Mouse (Mus musculus) CH12.LX (cell line): ENCODE data around the gene Smim26. TPM values are rescaled to one million over a fixed set of nuclear protein-coding genes. Genes with fewer than 3 reads are reported as not detected.

Experiments
- DNase-seq: peaks from one replicate; pipeline ENCODE4 v3.0.0-alpha.2; 2013; ENCODE audit errors: extremely low read depth
- H3K27ac ChIP-seq: 2 replicates; pipeline ENCODE4 v1.5.1; 2012; ENCODE audit warnings: low read depth, mild to moderate bottlenecking, control low read depth, moderate library complexity; ENCODE audit not compliant: insufficient read depth
- H3K27me3 ChIP-seq: replicated peaks from 2 replicates; pipeline ENCODE3; 2012; ENCODE audit warnings: inconsistent platforms
- H3K36me3 ChIP-seq, 2 experiments: replicated peaks in 1 of 2; 2 replicates each; pipeline versions ENCODE3 to v1.6.1; 2012; ENCODE audit warnings: inconsistent platforms in 1 of 2, low read length in 1 of 2, mild to moderate bottlenecking in 1 of 2, mixed read lengths in 1 of 2, moderate library complexity in 1 of 2; ENCODE audit not compliant: control insufficient read depth in 1 of 2, insufficient read depth in 1 of 2
- H3K4me1 ChIP-seq, 2 experiments: 2 replicates each; pipeline ENCODE4 v1.6.1; 2012; ENCODE audit warnings: inconsistent platforms in 1 of 2, moderate library complexity in 1 of 2; ENCODE audit not compliant: insufficient read depth in 2 of 2, control insufficient read depth in 1 of 2
- H3K4me2 ChIP-seq: 2 replicates; pipeline ENCODE4 v1.6.1; 2012; ENCODE audit warnings: low read depth, mild to moderate bottlenecking, control low read depth; ENCODE audit not compliant: poor library complexity, insufficient read depth, severe bottlenecking
- H3K4me3 ChIP-seq, 3 experiments: fragments of 150-350 bp in 1 of 3; sonication (generic) in 1 of 3; replicated peaks in 1 of 3; 2 replicates each; pipeline versions ENCODE3 to v1.5.1; 2011 to 2012; ENCODE audit warnings: low read depth in 2 of 3, low read length in 2 of 3, mild to moderate bottlenecking in 2 of 3, moderate library complexity in 2 of 3, control low read depth in 1 of 3, improper control_type of control experiment in 1 of 3, inconsistent platforms in 1 of 3, mixed read lengths in 1 of 3; ENCODE audit not compliant: poor library complexity in 1 of 3
- H3K79me2 ChIP-seq: replicated peaks from 2 replicates; pipeline ENCODE4 v1.6.1; 2012; ENCODE audit warnings: mild to moderate bottlenecking, moderate library complexity; ENCODE audit not compliant: control insufficient read depth, poor library complexity, insufficient read depth, severe bottlenecking; ENCODE audit errors: extremely low read depth
- H3K9ac ChIP-seq: 2 replicates; pipeline ENCODE4 v1.6.1; 2012; ENCODE audit warnings: low read depth, mild to moderate bottlenecking, control low read depth, moderate library complexity; ENCODE audit not compliant: insufficient read depth
- H3K9me3 ChIP-seq: replicated peaks from 2 replicates; pipeline ENCODE3; 2012; ENCODE audit warnings: low read length, inconsistent platforms, mixed read lengths
- BHLHE40 ChIP-seq: IDR thresholded peaks from 2 replicates; pipeline ENCODE4 v1.6.1; 2011; ENCODE audit warnings: mild to moderate bottlenecking, low read depth, low read length, improper control_type of control experiment
- CHD1 ChIP-seq: IDR thresholded peaks from 2 replicates; pipeline ENCODE4 v1.6.1; 2012; ENCODE audit warnings: low read depth, low read length, improper control_type of control experiment, inconsistent platforms
- CHD2 ChIP-seq: IDR thresholded peaks from 2 replicates; pipeline ENCODE4 v1.6.1; 2011; ENCODE audit warnings: low read length, improper control_type of control experiment
- CTCF ChIP-seq, 2 experiments: IDR thresholded peaks in 1 of 2; conservative IDR thresholded peaks in 1 of 2; 2 replicates each; pipeline ENCODE4 v1.5.1; 2011 to 2012; ENCODE audit warnings: low read depth in 2 of 2, low read length in 2 of 2, improper control_type of control experiment in 1 of 2, inconsistent platforms in 1 of 2, mild to moderate bottlenecking in 1 of 2, moderate library complexity in 1 of 2
- E2F4 ChIP-seq: IDR thresholded peaks from 2 replicates; pipeline ENCODE4 v1.6.1; 2011; ENCODE audit warnings: low read depth, low read length, improper control_type of control experiment; ENCODE audit not compliant: insufficient replicate concordance
- ELF1 ChIP-seq: IDR thresholded peaks from 2 replicates; pipeline ENCODE4 v1.6.1; 2014; ENCODE audit warnings: low read depth, mild to moderate bottlenecking, inconsistent platforms, low read length, improper control_type of control experiment
- EP300 ChIP-seq: IDR thresholded peaks from 2 replicates; pipeline ENCODE4 v1.6.1; 2011; ENCODE audit warnings: low read length, improper control_type of control experiment
- ETS1 ChIP-seq: conservative IDR thresholded peaks from 2 replicates; pipeline ENCODE4 v1.6.1; 2012; ENCODE audit warnings: low read depth, mild to moderate bottlenecking, inconsistent platforms, low read length, improper control_type of control experiment, moderate library complexity
- GABPA ChIP-seq: IDR thresholded peaks from 2 replicates; pipeline ENCODE4 v1.6.1; 2012; ENCODE audit warnings: low read depth, low read length, improper control_type of control experiment, inconsistent platforms; ENCODE audit not compliant: insufficient replicate concordance
- HCFC1 ChIP-seq: IDR thresholded peaks from 2 replicates; pipeline ENCODE4 v1.6.1; 2012; ENCODE audit warnings: low read depth, mild to moderate bottlenecking, inconsistent platforms, low read length, improper control_type of control experiment
- IRF4 ChIP-seq: IDR thresholded peaks from 2 replicates; pipeline ENCODE4 v1.6.1; 2014; ENCODE audit warnings: low read depth, mild to moderate bottlenecking, inconsistent platforms, low read length, improper control_type of control experiment
- JUND ChIP-seq: conservative IDR thresholded peaks from 2 replicates; pipeline ENCODE4 v1.6.1; 2011; ENCODE audit warnings: low read depth, low read length, improper control_type of control experiment
- MAFK ChIP-seq: IDR thresholded peaks from 2 replicates; pipeline ENCODE4 v1.6.1; 2011; ENCODE audit warnings: low read length, improper control_type of control experiment; ENCODE audit not compliant: insufficient replicate concordance
- MAX ChIP-seq: IDR thresholded peaks from 2 replicates; pipeline ENCODE4 v1.6.1; 2011; ENCODE audit warnings: low read length, improper control_type of control experiment
- MAZ ChIP-seq: IDR thresholded peaks from 2 replicates; pipeline ENCODE4 v1.6.1; 2012; ENCODE audit warnings: low read depth, mild to moderate bottlenecking, inconsistent platforms, low read length, improper control_type of control experiment, moderate library complexity
- MEF2A ChIP-seq: IDR thresholded peaks from 2 replicates; pipeline ENCODE4 v1.6.1; 2014; ENCODE audit warnings: low read depth, mild to moderate bottlenecking, inconsistent platforms, low read length, improper control_type of control experiment, borderline replicate concordance
- MXI1 ChIP-seq: IDR thresholded peaks from 2 replicates; pipeline ENCODE4 v1.6.1; 2011; ENCODE audit warnings: mild to moderate bottlenecking, low read depth, low read length, improper control_type of control experiment
- MYC ChIP-seq: IDR thresholded peaks from 2 replicates; pipeline ENCODE4 v1.6.1; 2011; ENCODE audit warnings: low read depth, mild to moderate bottlenecking, improper control_type of control experiment, low read length
- NELFE ChIP-seq: IDR thresholded peaks from 2 replicates; pipeline ENCODE4 v1.6.1; 2011; ENCODE audit warnings: low read depth, low read length, improper control_type of control experiment
- NRF1 ChIP-seq: IDR thresholded peaks from 2 replicates; pipeline ENCODE4 v1.6.1; 2014; ENCODE audit warnings: low read depth, mild to moderate bottlenecking, inconsistent platforms, low read length, improper control_type of control experiment, moderate library complexity
- PAX5 ChIP-seq: IDR thresholded peaks from 2 replicates; pipeline ENCODE4 v1.6.1; 2012; ENCODE audit warnings: low read length, inconsistent platforms, mixed read lengths
- POLR2A ChIP-seq: IDR thresholded peaks from 2 replicates; pipeline ENCODE4 v1.6.1; 2011; ENCODE audit warnings: low read depth, mild to moderate bottlenecking, improper control_type of control experiment, low read length
- RAD21 ChIP-seq: IDR thresholded peaks from 2 replicates; pipeline ENCODE4 v1.6.1; 2011; ENCODE audit warnings: low read depth, mild to moderate bottlenecking, low read length, improper control_type of control experiment, moderate library complexity
- RCOR1 ChIP-seq: conservative IDR thresholded peaks from 2 replicates; pipeline ENCODE4 v1.6.1; 2012; ENCODE audit warnings: low read depth, mild to moderate bottlenecking, inconsistent platforms, low read length, improper control_type of control experiment
- SIN3A ChIP-seq: IDR thresholded peaks from 2 replicates; pipeline ENCODE4 v1.6.1; 2012; ENCODE audit warnings: low read length, improper control_type of control experiment, inconsistent platforms
- SMC3 ChIP-seq: IDR thresholded peaks from 2 replicates; pipeline ENCODE4 v1.6.1; 2011; ENCODE audit warnings: low read depth, low read length, improper control_type of control experiment
- TBP ChIP-seq: conservative IDR thresholded peaks from 2 replicates; pipeline ENCODE4 v1.6.1; 2011; ENCODE audit warnings: low read depth, low read length, improper control_type of control experiment
- TCF12 ChIP-seq: IDR thresholded peaks from 2 replicates; pipeline ENCODE4 v1.6.1; 2014; ENCODE audit warnings: low read depth, mild to moderate bottlenecking, inconsistent platforms, low read length, improper control_type of control experiment
- UBTF ChIP-seq: IDR thresholded peaks from 2 replicates; pipeline ENCODE4 v1.6.1; 2012; ENCODE audit warnings: low read depth, mild to moderate bottlenecking, inconsistent platforms, low read length, improper control_type of control experiment, moderate library complexity
- USF1 ChIP-seq: IDR thresholded peaks from 2 replicates; pipeline ENCODE4 v1.6.1; 2014; ENCODE audit warnings: low read depth, mild to moderate bottlenecking, inconsistent platforms, low read length, improper control_type of control experiment
- USF2 ChIP-seq: conservative IDR thresholded peaks from 2 replicates; pipeline ENCODE4 v1.6.1; 2011; ENCODE audit warnings: low read depth, low read length, improper control_type of control experiment
- ZC3H11A ChIP-seq: IDR thresholded peaks from 2 replicates; pipeline ENCODE4 v1.6.1; 2012; ENCODE audit warnings: low read depth, mild to moderate bottlenecking, inconsistent platforms, low read length, improper control_type of control experiment
- ZKSCAN1 ChIP-seq: IDR thresholded peaks from 2 replicates; pipeline ENCODE4 v1.6.1; 2012; ENCODE audit warnings: low read depth, inconsistent platforms, low read length, improper control_type of control experiment, borderline replicate concordance
- ZNF384 ChIP-seq: IDR thresholded peaks from 2 replicates; pipeline ENCODE4 v1.6.1; 2012; ENCODE audit warnings: low read depth, low read length, improper control_type of control experiment, inconsistent platforms
- dilution Hi-C: fragments of 300-500 bp; cut with MboI; formaldehyde crosslinking; loops from 2 replicates; pipeline ENCODE4 v1.14.3; 2020; ENCODE audit warnings: low sequenced_read_pairs; ENCODE audit not compliant: extremely low pct_unique_long_range_greater_than_20kb, extremely low pct_ligation_motif_present
- in situ Hi-C: fragments of 300-500 bp; cut with MboI; formaldehyde crosslinking; loops from 3 replicates; pipeline ENCODE4 v1.14.3; 2019; ENCODE audit warnings: low sequenced_read_pairs, low pct_ligation_motif_present, low pct_unique_long_range_greater_than_20kb, mixed read lengths
- polyA plus RNA-seq: library from polyadenylated mRNA; unstranded; fragments of >175 nt; gene quantifications from 2 replicates; pipeline ENCODE4 v1.2.1, GENCODE M21; 2012; ENCODE audit warnings: low read depth; ENCODE audit not compliant: insufficient read length
- total RNA-seq, 2 experiments: library from RNA; depleted of rRNA; stranded (reverse); fragments of 300-350 nt in 1 of 2; fragments of >200 nt in 1 of 2; gene quantifications; 2 replicates each; pipeline ENCODE4 v1.2.3; 2012 to 2014

Gene Smim26
- total and polyA plus RNA-seq, 3 experiments: 34.7 to 59.7 (median 35.0) TPM

DNA sequence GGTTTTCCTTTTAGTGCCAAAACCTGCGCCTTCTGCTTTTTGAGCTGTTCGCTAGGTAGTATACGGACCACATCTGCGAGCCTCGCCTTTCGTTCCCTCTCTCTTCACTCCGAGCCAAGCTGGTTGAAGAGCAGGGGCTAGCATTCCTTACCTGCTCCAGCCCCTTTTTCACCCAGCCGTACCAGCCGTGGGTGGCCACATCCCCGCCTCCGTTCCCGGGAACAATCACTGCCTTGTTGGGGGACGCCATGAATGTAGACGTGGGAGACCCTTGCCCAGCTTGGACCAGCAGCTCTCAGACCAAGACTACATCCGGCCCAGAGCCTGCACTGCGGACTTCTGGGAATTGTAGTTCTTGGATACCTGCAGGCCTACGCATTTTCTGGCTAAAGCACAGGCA is 43.3 kb upstream of the Smim26 start, which contains the start of gene Rbbp9:
Gene Rbbp9 (minus strand): TSS at position 341 of the 400 bp plus-strand sequence.
- peaks cover 7 to 23% of the 10 kb centered on the region in 2 experiments for H3K4me1 ChIP-seq
- peak; percentile 49 for TF ChIP-seq HCFC1
- no peak for TF ChIP-seq JUND
- H3K36me3 ChIP-seq: no peaks in the 10 kb centered on the region
- dilution Hi-C loops: no loop called here
- no peak within 1 kb of the TSS for H3K4me2 ChIP-seq
- H3K27me3 ChIP-seq: no peaks in the 10 kb centered on the region
- in situ Hi-C loops: no loop called here
- no peak for DNase-seq
- no peak within 1 kb of the TSS for H3K9ac ChIP-seq
- no peak within 1 kb of the TSS for H3K4me3 ChIP-seq
- H3K27ac ChIP-seq: no peak within 1 kb of the TSS
- H3K79me2 ChIP-seq: no peaks in the 10 kb centered on the region
- H3K9me3 ChIP-seq: no peaks in the 10 kb centered on the region

DNA sequence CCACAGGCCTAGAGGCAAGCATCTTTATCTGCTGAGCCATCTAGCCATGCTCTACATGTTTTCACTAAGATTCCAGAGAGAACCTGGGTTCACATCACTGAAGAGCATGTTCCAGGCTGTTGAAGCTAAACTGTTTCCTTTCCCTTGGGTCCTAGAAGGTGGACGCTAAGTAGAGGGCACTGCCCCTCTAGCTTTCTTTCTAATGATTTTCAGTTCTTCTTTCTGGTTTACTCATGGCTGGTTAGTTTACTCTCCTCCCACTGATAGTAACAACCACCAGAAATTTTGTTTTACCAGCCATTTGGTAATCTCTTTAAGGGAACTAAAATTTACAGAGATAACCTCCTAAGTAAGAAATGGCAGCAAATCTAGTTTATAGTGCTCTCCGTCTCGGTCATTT is 39.9 kb upstream of the Smim26 start:
- Histone ChIP-seq H3K9ac (no peak overlapping the region), H3K27me3 (no peaks in the 10 kb centered on the region), H3K4me2 (peak overlapping the region; percentile 78; the same call in 1 of the 2 replicates), H3K9me3 (no peaks in the 10 kb centered on the region), H3K4me3 (no peak overlapping the region), H3K36me3 (peaks cover 0 to 7% of the 10 kb centered on the region in 2 experiments), H3K79me2 (peaks cover 26% of the 10 kb centered on the region), H3K4me1 (peaks cover 8 to 28% of the 10 kb centered on the region in 2 experiments; a peak in 3 of 4 replicates), H3K27ac (no peak overlapping the region)
- in situ Hi-C loops: no loop called here
- DNase-seq: peak; percentile 54
- dilution Hi-C loops: no loop called here
- TF ChIP-seq ZC3H11A (no peak), MYC (no peak; the same call in 1 of the 2 replicates), TBP (no peak), PAX5 (no peak), MAX (no peak), ELF1 (no peak), RCOR1 (no peak), SIN3A (peak; percentile 21; the same call in 1 of the 2 replicates), GABPA (no peak), ZKSCAN1 (no peak), EP300 (peak; percentile 97), MXI1 (no peak), NRF1 (no peak), NELFE (no peak), SMC3 (no peak), MAFK (no peak), IRF4 (peak; percentile 98), BHLHE40 (0 out of 2 replicates have a peak, but pooled peaks have one; percentile 4), E2F4 (no peak), POLR2A (no peak), MAZ (no peak), MEF2A (peak; percentile 28; the same call in 1 of the 2 replicates), CTCF (conservative IDR thresholded peaks at IDR 0.05 in 1 of 2, IDR thresholded peaks at IDR 0.05 in 1 of 2; ENCODE audit: low read depth in 2 of 2, low read length in 2 of 2) (no peak), ZNF384 (no peak), USF2 (no peak), ETS1 (peak; percentile 31; the same call in 1 of the 2 replicates), UBTF (no peak), HCFC1 (peak; percentile 10; the same call in 1 of the 2 replicates), CHD1 (no peak; the same call in 1 of the 2 replicates), RAD21 (no peak), CHD2 (no peak), TCF12 (0 out of 2 replicates have a peak, but pooled peaks have one; percentile 26), USF1 (no peak)
